Mouse (Mus musculus) liver, adult 2 months (tissue): ENCODE data around the gene Nrxn3.
A peak's percentile ranks its signal among the peaks of the same experiment; 100 is the strongest.

Experiments used
- CTCF ChIP-seq: fragments of 200-500 bp; IDR thresholded peaks from 2 replicates; pipeline ENCODE4 v1.5.1; 2011; ENCODE audit warnings: low read depth, low read length, control low read depth
- POLR2A ChIP-seq: fragments of 200-500 bp; IDR thresholded peaks from 2 replicates; pipeline ENCODE4 v1.6.1; 2011; ENCODE audit warnings: low read length, control low read depth; ENCODE audit not compliant: insufficient read depth; ENCODE audit errors: extremely low read depth

GRCm38 (mm10) chr12:89312586-89312985, 589.9 kb downstream of the Nrxn3 start:
- TF ChIP-seq POLR2A, result no peak
- peak; percentile 49; the same call in 1 of the 2 replicates for TF ChIP-seq CTCF
